In the genomic region with DNA sequence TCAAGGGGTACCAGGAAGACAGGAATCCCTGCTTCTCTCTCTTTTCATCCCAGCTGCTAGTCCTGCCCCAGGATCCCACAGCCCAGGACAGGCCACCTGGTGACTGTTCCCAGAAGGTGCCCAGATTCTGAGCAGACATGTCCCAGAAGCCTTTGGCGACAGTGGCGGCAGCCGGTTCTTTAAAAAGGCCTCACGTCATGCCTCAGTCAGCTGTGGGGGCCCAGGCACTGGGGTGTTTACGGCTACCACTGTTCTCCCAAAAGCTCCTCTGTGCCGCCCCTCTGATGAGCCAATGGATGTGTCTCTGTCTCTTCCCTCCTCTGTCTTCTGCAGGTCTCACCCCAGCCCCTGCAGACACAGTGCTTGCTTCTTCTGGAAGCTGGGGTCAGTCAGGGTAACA, we compare ENCODE assay signal across 10 mouse cellular contexts. TPM values are rescaled to one million over a fixed set of nuclear protein-coding genes. Genes with fewer than 3 reads are reported as not detected.
A peak's percentile ranks its signal among the peaks of the same experiment; 100 is the strongest.
DNase-seq lines count a peak whose midpoint lies in the region; ATAC-seq lines count a peak whose summit lies in the region.
"Had no signal": no experiment of that assay in that cellular context is flagged by ENCODE, and none has a peak within 500 bp of the region (broad histone marks: within the 10 kb centered on the region; RNA-seq: fewer than 3 reads in every experiment).

No protein-coding gene starts in this region.

- no peak overlapping the region for H3K4me3 ChIP-seq in embryonic facial prominence, embryonic 12.5 days

- peak; percentile 66 to 73 for DNase-seq in heart, adult 18-20 months
- no peak for DNase-seq in heart, adult 8-10 months (ENCODE audit: low spot score)
- DNase-seq in heart, postnatal 4 days = peak; percentile 70
- DNase-seq in lung, postnatal 14 days = peak; percentile 43
- DNase-seq in layer of hippocampus, postnatal 36 days = no peak
- DNase-seq in urinary bladder, postnatal 36 days (ENCODE audit: low spot score in 2 of 2) = no peak
- no peak for DNase-seq in left cerebral cortex, postnatal 36 days (ENCODE audit: low spot score in 2 of 2)

- peak overlapping the region; percentile 89 for H3K27ac ChIP-seq in embryonic facial prominence, embryonic 12.5 days

- H3K9ac ChIP-seq in embryonic facial prominence, embryonic 12.5 days = no peak overlapping the region

- H3K9me3 ChIP-seq in embryonic facial prominence, embryonic 12.5 days = no peaks in the 10 kb centered on the region

- WGBS in embryonic facial prominence, embryonic 12.5 days = 21% methylated on average over 6 of the region's 6 CpGs

- no peaks in the 10 kb centered on the region for H3K27me3 ChIP-seq in embryonic facial prominence, embryonic 12.5 days

- no peak for ATAC-seq in embryonic facial prominence, embryonic 12.5 days (ENCODE audit: insufficient number of reproducible peaks, insufficient read depth, low FRiP score, low TSS enrichment)

- H3K4me1 ChIP-seq in embryonic facial prominence, embryonic 12.5 days = peaks cover 75% of the 10 kb centered on the region

- H3K36me3 ChIP-seq in embryonic facial prominence, embryonic 12.5 days = no peaks in the 10 kb centered on the region

- peak overlapping the region; percentile 44; the same call in 1 of the 2 replicates for H3K4me2 ChIP-seq in embryonic facial prominence, embryonic 12.5 days (replicated peaks)

- intact Hi-C loops in left cerebral cortex, postnatal 36 days (cut with DNase I) = no loop called here

RNA-seq across cellular contexts. Expression of gene Atoh8, which starts 19.8 kb away (rescaled TPM):
- total RNA-seq in heart, adult 18-20 months (2021) = 1 to 10 TPM; 8.3 to 9.1 TPM
- total RNA-seq in heart, adult 8-10 months (2022) = 10 to 100 TPM in 2 of 4 experiments, 1 to 10 TPM in 2; 9.6 to 10.9 (median 10.1) TPM
- 16.4 and 18.6 TPM in 2 replicates for polyA plus RNA-seq in embryonic facial prominence, embryonic 12.5 days (2016; fragmentation: Nextera tagmentation; extraction: Ambion mirVana)
- 1 to 10 TPM; 7.2 to 8.6 TPM for total RNA-seq in heart, postnatal 4 days (2021)
- 1 to 10 TPM; 2.2 to 3.4 TPM for total RNA-seq in layer of hippocampus, postnatal 36 days (2021)
- 1 to 10 TPM; 1.1 to 1.8 TPM for total RNA-seq in left cerebral cortex, postnatal 36 days (2021)
- total RNA-seq: hematopoietic stem cell, adult 5-6 weeks; neutrophil, adult 5-6 weeks had no signal

Comparison
In these comparisons a context has a peak if more than half of its experiments do, and no peak if none do; other contexts are left out.
1. DNase-seq: peak in heart, adult 18-20 months (2 of 2), heart, postnatal 4 days (single experiment) and lung, postnatal 14 days (single experiment); none in heart, adult 8-10 months (single experiment), layer of hippocampus, postnatal 36 days (0 of 2), urinary bladder, postnatal 36 days (0 of 2) and left cerebral cortex, postnatal 36 days (0 of 2).